Mouse (Mus musculus) heart, embryonic 12.5 days (tissue): ENCODE data around the gene Cnbp. TPM values are rescaled to one million over a fixed set of nuclear protein-coding genes. Genes with fewer than 3 reads are reported as not detected.

Source experiments
- ATAC-seq: fragments of 200-750 bp; cut with Nextera tagmentation; 2 replicates; pipeline ENCODE4 v1.8.0; 2017; ENCODE audit warnings: moderate TSS enrichment, moderate library complexity; ENCODE audit not compliant: insufficient number of reproducible peaks, low FRiP score
- H3K27ac ChIP-seq: fragments of 300-500 bp; sonication (generic); 2 replicates; pipeline ENCODE4 v1.5.1; 2016; ENCODE audit warnings: mild to moderate bottlenecking, moderate library complexity; ENCODE audit not compliant: poor library complexity, severe bottlenecking
- H3K27me3 ChIP-seq: fragments of 300-500 bp; sonication (generic); replicated peaks from 2 replicates; pipeline ENCODE4 v1.6.1; 2016; ENCODE audit warnings: mild to moderate bottlenecking, moderate library complexity
- H3K36me3 ChIP-seq: fragments of 300-500 bp; sonication (generic); 2 replicates; pipeline ENCODE4 v1.6.1; 2016; ENCODE audit warnings: mild to moderate bottlenecking, moderate library complexity
- H3K4me1 ChIP-seq: fragments of 300-500 bp; sonication (generic); replicated peaks from 2 replicates; pipeline ENCODE4 v1.6.1; 2016; ENCODE audit warnings: mild to moderate bottlenecking
- H3K4me2 ChIP-seq: fragments of 300-500 bp; sonication (generic); 2 replicates; pipeline ENCODE4 v1.6.1; 2016; ENCODE audit warnings: mild to moderate bottlenecking, moderate library complexity
- H3K4me3 ChIP-seq: fragments of 300-500 bp; sonication (generic); 2 replicates; pipeline ENCODE4 v1.5.1; 2016; ENCODE audit warnings: mild to moderate bottlenecking
- H3K9ac ChIP-seq: fragments of 300-500 bp; sonication (generic); 2 replicates; pipeline ENCODE4 v1.6.1; 2016; ENCODE audit warnings: mild to moderate bottlenecking, moderate library complexity
- H3K9me3 ChIP-seq: fragments of 300-500 bp; sonication (generic); replicated peaks from 2 replicates; pipeline ENCODE4 v1.6.1; 2016; ENCODE audit warnings: mild to moderate bottlenecking, moderate library complexity
- WGBS: fragments of 180-500 bp; shearing (Covaris S2); methylation state at CpG from one replicate; pipeline ENCODE4 v1.1.7; 2016; 5-methylcytosine and 5-hydroxymethylcytosine counted together
- polyA plus RNA-seq: library from polyadenylated mRNA; unstranded; fragments of >200 nt; fragmentation: Nextera tagmentation; extraction: Ambion mirVana; gene quantifications from 2 replicates; pipeline ENCODE4 v1.2.1, GENCODE M21; 2016

The Cnbp gene
- polyA plus RNA-seq, 1 experiment from 2014 or later = 777 TPM

DNA sequence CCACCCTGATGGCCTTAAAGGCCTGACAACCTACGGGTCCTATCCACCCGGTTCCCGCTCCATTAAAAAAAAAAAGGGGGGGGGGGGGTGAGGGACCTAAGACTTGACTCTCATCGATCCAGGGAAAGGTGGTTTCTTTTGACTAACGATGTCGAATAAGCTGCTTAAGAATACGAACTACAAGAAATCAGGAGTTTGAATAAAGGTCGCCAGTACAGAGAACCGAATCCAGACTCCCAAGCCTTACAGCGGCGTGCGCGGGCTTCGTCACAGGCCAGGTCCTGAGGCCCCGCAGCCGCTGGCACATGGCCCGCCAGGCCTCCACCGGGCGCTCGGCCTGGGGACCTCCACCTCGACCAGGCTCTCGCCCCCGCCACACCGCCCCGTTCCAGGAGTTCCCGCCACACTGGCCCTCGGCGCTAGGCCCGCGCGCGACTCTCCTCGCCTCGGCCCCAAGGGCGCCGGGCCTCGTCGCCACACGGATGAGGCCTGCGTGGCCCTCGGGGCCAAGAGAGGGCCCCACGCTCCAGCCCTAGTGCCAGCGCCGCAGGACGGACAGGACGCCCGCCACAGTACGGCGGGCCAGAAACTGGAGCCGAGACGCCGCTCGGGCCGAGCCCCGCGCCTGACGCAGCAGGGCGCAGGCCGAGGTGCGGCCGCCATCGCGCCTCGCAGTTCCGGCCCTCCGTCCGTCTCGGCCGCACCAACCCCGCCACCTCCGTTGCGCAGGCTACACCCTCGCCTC lies 579 bp downstream of the Cnbp start:
- under 1% methylated on average over 73 of the region's 73 CpGs for WGBS
- peak; percentile 74 for ATAC-seq
- H3K4me1 ChIP-seq = peaks cover 16% of the 10 kb centered on the region

DNA sequence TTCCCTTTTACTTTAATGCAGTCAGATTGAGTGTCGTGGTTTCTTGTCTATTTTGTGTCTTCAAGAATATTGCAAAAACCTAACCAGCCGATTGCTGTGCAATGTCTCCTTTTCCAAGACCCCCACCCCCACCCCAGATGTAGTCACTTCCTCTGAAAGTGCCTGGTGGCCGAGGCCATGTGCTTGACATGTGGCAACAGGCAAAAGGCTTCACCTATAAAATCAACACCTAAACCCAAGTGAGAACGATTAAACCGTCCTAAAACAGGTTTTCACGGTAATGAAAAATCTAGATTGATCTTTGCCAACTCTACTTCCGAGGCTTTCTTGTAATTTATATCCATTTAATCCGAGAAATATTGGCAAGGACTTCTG lies 1.1 kb downstream of the Cnbp start:
- H3K27ac ChIP-seq = peak overlapping the region; percentile 92
- H3K9me3 ChIP-seq = no peaks in the 10 kb centered on the region
- peak overlapping the region; percentile 100 for H3K9ac ChIP-seq
- peak overlapping the region; percentile 79 for H3K4me2 ChIP-seq
- peaks cover 17% of the 10 kb centered on the region for H3K36me3 ChIP-seq
- under 1% methylated on average over 8 of the region's 8 CpGs for WGBS
- H3K4me1 ChIP-seq = peaks cover 16% of the 10 kb centered on the region
- H3K4me3 ChIP-seq = peak overlapping the region; percentile 99
- no peak for ATAC-seq
- no peaks in the 10 kb centered on the region for H3K27me3 ChIP-seq

More for the DNA sequence above, 579 bp downstream of the Cnbp start:
- no peaks in the 10 kb centered on the region for H3K27me3 ChIP-seq
- H3K4me3 ChIP-seq = peak overlapping the region; percentile 99
- no peaks in the 10 kb centered on the region for H3K9me3 ChIP-seq
- peak overlapping the region; percentile 79 for H3K4me2 ChIP-seq
- H3K9ac ChIP-seq = peak overlapping the region; percentile 100
- H3K27ac ChIP-seq = peak overlapping the region; percentile 92
- H3K36me3 ChIP-seq = peaks cover 11% of the 10 kb centered on the region

DNA sequence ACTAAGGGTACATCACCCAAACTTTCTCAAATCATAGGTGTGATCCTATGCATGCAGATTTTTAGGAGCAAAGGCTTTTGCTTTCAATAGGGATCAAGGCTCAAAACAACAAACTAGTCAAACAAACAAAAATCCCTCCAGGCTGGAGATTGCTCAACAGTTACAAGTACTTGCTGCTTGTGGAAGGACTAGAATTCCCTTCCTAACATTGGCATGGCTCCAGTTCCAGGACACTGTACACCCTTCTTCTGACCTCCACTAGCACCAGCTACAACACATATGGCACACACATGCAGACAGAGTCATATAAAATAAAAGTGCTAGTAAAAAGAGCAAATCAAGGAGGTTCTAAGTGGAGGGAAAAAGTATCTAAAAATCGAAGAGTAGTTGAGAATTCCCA lies 4.1 kb downstream of the Cnbp start:
- peaks cover 43% of the 10 kb centered on the region for H3K36me3 ChIP-seq
- no peak overlapping the region for H3K27ac ChIP-seq
- H3K4me1 ChIP-seq = peaks cover 16% of the 10 kb centered on the region
- no peaks in the 10 kb centered on the region for H3K27me3 ChIP-seq
- no peak overlapping the region for H3K4me3 ChIP-seq
- no peak overlapping the region for H3K9ac ChIP-seq
- 80% methylated on average over 1 of the region's 1 CpGs for WGBS
- H3K4me2 ChIP-seq = no peak overlapping the region
- no peak for ATAC-seq
- no peaks in the 10 kb centered on the region for H3K9me3 ChIP-seq

DNA sequence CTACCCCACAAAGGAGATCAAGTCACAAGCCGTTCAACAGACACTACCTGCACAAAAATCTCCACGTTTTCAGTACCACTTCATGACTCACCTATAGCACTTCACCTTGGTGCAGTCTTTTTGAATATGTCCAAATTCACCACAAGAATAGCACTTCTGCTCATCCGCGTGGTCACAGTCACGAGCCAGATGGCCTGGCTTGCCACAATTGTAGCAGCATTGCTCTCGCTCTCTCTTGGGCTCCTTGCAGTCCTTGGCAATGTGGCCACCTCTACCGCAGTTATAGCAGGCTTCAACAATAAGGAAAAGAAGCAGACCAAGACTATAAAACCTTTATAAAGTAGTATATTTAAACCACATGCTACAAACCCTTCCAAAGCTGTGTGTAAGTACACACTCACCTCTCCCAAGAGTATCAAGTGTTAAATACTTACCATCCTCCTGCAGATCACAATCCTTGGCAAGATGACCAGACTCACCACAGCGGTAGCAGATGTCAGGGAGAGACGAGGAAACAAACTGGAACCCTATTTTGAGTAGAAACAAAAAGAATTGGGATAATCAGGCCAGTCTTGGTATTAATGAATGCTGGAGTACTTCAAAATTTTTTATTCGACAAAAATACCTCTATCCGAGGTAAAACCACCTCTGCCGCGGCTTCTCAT lies 5.7 kb downstream of the Cnbp start:
- H3K4me2 ChIP-seq = no peak overlapping the region
- H3K36me3 ChIP-seq = peaks cover 47% of the 10 kb centered on the region
- H3K4me3 ChIP-seq = no peak overlapping the region
- no peak overlapping the region for H3K27ac ChIP-seq
- ATAC-seq = no peak
- H3K4me1 ChIP-seq = peaks cover 16% of the 10 kb centered on the region
- H3K9ac ChIP-seq = no peak overlapping the region
- H3K27me3 ChIP-seq = no peaks in the 10 kb centered on the region
- WGBS = 94% methylated on average over 13 of the region's 13 CpGs
- H3K9me3 ChIP-seq = no peaks in the 10 kb centered on the region

DNA sequence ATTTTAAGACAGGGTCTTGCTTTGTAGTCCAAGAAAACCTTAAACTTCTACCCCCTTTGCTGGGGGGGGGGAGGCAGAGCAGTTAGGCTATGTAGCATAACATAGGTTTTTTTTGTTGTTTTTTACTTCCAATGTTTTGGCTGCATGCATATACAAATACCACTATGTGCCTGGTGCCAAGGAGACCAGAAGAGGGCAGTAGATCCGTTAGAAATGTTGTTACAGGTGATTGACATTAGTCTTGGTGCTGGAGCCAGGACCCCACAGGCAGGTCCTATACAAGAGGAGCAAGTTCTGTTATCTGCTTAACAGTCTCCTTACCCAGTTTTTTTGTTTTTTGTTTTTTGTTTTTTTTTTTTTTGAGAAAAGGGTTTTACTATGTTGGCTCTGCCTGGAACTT lies 8.7 kb downstream of the Cnbp start:
- Histone ChIP-seq H3K4me1 (peaks cover 15% of the 10 kb centered on the region), H3K27me3 (no peaks in the 10 kb centered on the region), H3K27ac (no peak overlapping the region), H3K9ac (no peak overlapping the region), H3K9me3 (no peaks in the 10 kb centered on the region), H3K4me3 (no peak overlapping the region), H3K4me2 (no peak overlapping the region), H3K36me3 (peaks cover 38% of the 10 kb centered on the region)
- WGBS = 20% methylated on average over 1 of the region's 1 CpGs
- no peak for ATAC-seq

DNA sequence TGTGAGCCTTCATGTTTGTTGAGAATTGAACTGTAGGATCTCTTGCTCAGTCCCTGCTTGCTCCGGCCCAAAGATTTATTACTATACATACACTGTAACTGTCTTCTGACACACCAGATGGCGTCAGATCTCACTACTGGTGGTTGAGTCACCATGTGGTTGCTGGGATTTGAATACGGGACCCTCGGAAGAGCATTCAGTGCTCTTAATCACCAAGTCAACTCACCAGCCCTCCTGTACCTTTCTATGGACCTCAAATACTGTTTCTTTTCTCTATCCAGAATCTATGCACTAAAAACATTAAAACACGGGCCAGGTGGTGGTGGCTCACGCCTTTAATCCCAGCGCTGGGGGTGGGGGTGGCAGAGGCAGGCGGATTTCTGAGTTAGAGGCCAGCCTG lies 9.3 kb downstream of the Cnbp start:
- H3K4me1 ChIP-seq = peaks cover 12% of the 10 kb centered on the region; the same call in 1 of the 2 replicates
- H3K9me3 ChIP-seq = no peaks in the 10 kb centered on the region
- H3K36me3 ChIP-seq = peaks cover 38% of the 10 kb centered on the region
- WGBS = 82% methylated on average over 8 of the region's 8 CpGs
- no peak overlapping the region for H3K27ac ChIP-seq
- H3K4me2 ChIP-seq = no peak overlapping the region
- no peak overlapping the region for H3K4me3 ChIP-seq
- no peak overlapping the region for H3K9ac ChIP-seq
- ATAC-seq = no peak
- H3K27me3 ChIP-seq = no peaks in the 10 kb centered on the region

DNA sequence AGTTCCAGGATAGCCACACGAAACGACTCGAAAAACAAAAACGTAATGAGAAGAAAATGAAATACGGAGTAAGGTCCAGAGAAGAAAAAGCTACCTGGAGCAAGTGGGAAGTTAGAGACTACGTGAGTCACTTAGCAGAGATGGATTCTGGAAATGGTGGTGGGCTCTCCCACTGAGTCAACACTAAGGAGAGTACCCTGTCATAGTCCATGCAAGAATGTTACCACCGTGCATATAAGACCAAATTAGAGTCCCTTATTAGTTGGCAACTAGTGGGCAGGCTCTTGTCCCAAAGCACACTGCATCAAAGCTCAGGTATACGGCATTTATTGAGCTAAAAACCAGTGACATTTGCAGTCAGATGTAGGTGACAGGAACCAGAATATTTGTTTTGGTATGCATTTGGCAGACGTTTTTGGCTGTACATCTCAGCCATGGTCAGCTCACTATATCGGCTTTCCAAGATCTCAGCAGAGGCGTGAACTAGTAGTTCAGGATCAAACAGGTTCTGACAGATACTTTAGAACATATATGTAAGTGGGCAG lies 11.0 kb downstream of the Cnbp start:
- H3K4me3 ChIP-seq = no peak overlapping the region

DNA sequence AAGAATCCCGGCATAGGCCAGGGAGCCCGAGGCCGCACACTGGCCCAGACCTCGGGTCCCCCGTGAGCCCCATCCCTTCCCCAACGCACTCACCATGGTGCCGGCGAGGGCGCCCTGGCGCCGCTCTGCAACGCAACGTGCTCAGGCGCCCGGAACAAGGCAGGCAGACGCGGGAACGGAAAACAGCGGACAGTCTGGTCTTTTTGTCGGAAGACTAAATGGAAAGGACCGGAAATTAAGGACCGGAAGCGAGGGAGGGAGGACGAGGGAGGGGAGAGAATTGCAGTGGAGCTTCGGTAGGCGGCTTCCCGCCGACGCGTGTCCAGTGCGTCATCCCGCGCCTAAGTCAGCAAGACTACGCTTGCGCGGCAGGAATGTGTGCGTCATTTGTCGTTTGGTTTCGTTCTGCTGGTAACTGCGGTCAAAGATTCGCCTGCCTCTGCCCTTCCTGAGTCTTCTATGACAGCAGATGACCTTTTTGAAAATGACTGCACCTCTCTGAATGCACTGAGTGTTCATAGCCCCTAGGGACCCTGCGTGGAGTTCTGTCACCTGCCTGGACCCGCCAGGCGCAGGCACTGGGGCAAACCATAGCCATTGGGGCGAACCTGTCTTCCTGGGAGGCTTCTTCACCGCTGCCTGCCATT lies 12.2 kb downstream of the Cnbp start, which contains the start of gene Isy1:
Isy1 (minus strand) TSS at position 248 of the 647 bp plus-strand sequence.
- Histone ChIP-seq H3K36me3 (peaks cover 34% of the 10 kb centered on the region), H3K4me2 (peak within 1 kb of the TSS; percentile 84), H3K27ac (peak within 1 kb of the TSS; percentile 94), H3K4me1 (peaks cover 12% of the 10 kb centered on the region; the same call in 1 of the 2 replicates), H3K9ac (peak within 1 kb of the TSS; percentile 93), H3K4me3 (peak within 1 kb of the TSS; percentile 71), H3K9me3 (no peaks in the 10 kb centered on the region), H3K27me3 (no peaks in the 10 kb centered on the region)
- under 1% methylated on average over 46 of the region's 46 CpGs for WGBS
- ATAC-seq = peak; percentile 94

More for the DNA sequence above, 11.0 kb downstream of the Cnbp start:
- Histone ChIP-seq H3K9ac (no peak overlapping the region; the same call in 1 of the 2 replicates), H3K27me3 (no peaks in the 10 kb centered on the region), H3K4me2 (peak overlapping the region; percentile 84), H3K4me1 (peaks cover 12% of the 10 kb centered on the region; the same call in 1 of the 2 replicates), H3K9me3 (no peaks in the 10 kb centered on the region), H3K27ac (0 out of 2 replicates have a peak overlapping the region, but pooled peaks have one; percentile 3), H3K36me3 (peaks cover 35% of the 10 kb centered on the region)
- no peak for ATAC-seq
- WGBS = 59% methylated on average over 11 of the region's 11 CpGs

DNA sequence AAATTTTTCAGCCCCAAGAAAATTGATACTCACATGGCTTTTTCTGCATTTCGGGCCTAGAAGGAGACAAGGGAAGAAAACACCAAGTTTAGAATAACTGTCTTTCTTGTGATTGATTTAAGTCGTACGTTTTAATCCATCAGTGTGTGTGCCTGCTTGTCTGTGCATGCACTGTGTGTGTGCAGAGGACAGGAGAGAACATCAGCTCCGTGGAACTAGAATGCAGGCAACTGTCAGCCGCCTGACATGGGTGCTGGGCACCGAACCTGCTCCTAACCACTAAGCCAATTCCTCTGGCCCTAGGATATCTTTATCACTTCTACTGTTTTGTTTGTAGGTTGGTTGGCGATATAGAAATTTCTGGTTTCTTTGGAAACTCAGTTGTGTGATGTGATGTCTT lies 15.2 kb downstream of the Cnbp start, which contains the start of gene Gm45140:
Gm45140 (minus strand) TSS at position 101 of the 400 bp plus-strand sequence.
- peaks cover 12% of the 10 kb centered on the region; the same call in 1 of the 2 replicates for H3K4me1 ChIP-seq
- H3K4me3 ChIP-seq = no peak within 1 kb of the TSS
- H3K36me3 ChIP-seq = peaks cover 29% of the 10 kb centered on the region
- no peak within 1 kb of the TSS for H3K4me2 ChIP-seq
- no peak within 1 kb of the TSS for H3K27ac ChIP-seq
- H3K27me3 ChIP-seq = no peaks in the 10 kb centered on the region
- no peak for ATAC-seq
- no peak within 1 kb of the TSS for H3K9ac ChIP-seq
- WGBS = 91% methylated on average over 7 of the region's 7 CpGs
- H3K9me3 ChIP-seq = no peaks in the 10 kb centered on the region

DNA sequence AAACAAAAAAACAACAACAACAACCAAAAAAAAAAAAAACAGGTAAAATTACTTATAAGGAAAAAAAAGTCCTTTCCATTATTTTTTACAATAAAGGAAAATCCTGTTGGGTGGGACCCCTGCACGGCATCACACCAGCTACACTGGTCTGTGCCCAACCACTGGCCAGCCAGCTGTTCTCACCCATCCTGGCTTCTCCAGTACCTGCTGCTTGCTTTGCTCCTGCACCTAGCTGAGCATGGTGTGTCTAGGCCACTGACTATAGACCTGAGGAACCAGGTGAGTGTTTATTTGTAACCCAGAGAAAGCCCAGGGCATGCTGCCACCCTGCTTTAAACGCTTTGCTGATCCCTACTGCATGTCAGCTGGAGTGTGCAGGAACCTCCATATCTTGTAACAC lies 30.5 kb downstream of the Cnbp start:
- Histone ChIP-seq H3K27me3 (no peaks in the 10 kb centered on the region), H3K9me3 (no peaks in the 10 kb centered on the region), H3K27ac (no peak overlapping the region), H3K4me3 (no peak overlapping the region), H3K36me3 (peaks cover 91% of the 10 kb centered on the region), H3K4me1 (no peaks in the 10 kb centered on the region), H3K9ac (no peak overlapping the region), H3K4me2 (no peak overlapping the region)
- WGBS = 93% methylated on average over 2 of the region's 2 CpGs
- ATAC-seq = no peak

DNA sequence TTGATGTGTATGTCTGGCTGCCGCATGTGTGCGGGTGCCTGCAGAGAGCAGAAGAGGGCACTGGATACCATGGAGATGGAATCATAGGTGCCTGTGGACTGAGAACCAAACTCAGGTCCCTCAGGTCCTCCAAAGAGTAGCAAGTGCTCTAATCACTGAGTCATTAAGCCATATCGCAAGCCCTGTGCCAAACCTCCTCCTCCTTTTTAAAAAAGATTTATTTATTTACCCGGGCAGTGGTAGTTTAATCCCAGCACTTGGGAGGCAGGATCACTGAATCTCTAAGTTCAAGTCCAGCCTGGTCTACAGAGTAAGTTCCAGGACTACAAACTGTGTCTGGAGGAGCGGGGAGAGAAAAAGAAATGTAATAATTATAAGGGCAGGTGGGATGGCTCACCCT lies 36.4 kb downstream of the Cnbp start:
- no peak overlapping the region for H3K4me2 ChIP-seq
- H3K27me3 ChIP-seq = no peaks in the 10 kb centered on the region
- H3K9ac ChIP-seq = no peak overlapping the region
- H3K4me1 ChIP-seq = peaks cover 18% of the 10 kb centered on the region
- no peak for ATAC-seq
- 92% methylated on average over 5 of the region's 5 CpGs for WGBS
- H3K36me3 ChIP-seq = peaks cover 41% of the 10 kb centered on the region
- no peak overlapping the region for H3K27ac ChIP-seq
- no peak overlapping the region for H3K4me3 ChIP-seq
- H3K9me3 ChIP-seq = no peaks in the 10 kb centered on the region
